Mouse (Mus musculus) monocyte, adult 5-6 weeks (primary cell): ENCODE data around the gene Dpp6. TPM values are rescaled to one million over a fixed set of nuclear protein-coding genes. Genes with fewer than 3 reads are reported as not detected.

Source experiments
- ATAC-seq: fragments of 153-309, 156-312 bp; replicated peaks from 2 replicates; pipeline ENCODE4 v1.8.0; 2017; ENCODE audit warnings: mild to moderate bottlenecking; ENCODE audit not compliant: low TSS enrichment, insufficient number of reproducible peaks, severe bottlenecking, poor library complexity, low FRiP score
- total RNA-seq: library from RNA; stranded (forward); fragments of 200-1000, 200-491, 200-594 nt; gene quantifications from 3 replicates; pipeline ENCODE4 v1.2.3, GENCODE M21; 2017

The Dpp6 gene
- total RNA-seq, 1 experiment from 2014 or later, result not detected

GRCm38 (mm10) chr5:27250906-27251305 is 433.9 kb downstream of the Dpp6 start:
- ATAC-seq, result no peak

GRCm38 (mm10) chr5:27251361-27251760 is 434.4 kb downstream of the Dpp6 start:
- no peak for ATAC-seq

- no peak for ATAC-seq
Measured at GRCm38 (mm10) chr5:27255247-27255646, 438.2 kb downstream of the Dpp6 start.

DNA sequence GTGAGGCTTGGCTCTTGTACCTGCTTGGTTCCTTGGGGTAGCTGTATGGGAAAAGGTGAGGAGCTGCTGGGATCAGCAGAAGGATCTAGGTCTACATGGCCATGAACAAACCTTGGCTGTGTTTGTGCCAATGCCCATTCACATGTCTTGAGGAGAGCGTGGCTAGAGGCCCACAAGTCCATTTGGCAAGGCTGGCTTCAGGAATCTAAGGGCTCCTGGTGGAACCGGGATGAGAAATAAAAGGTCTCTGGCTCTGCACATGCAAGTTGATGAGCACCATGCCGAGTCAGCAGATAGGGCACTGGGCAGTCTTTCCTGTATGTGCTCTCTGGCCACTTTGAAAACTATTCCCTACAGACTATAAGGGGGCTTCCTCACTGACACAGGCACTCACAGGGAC is 441.6 kb downstream of the Dpp6 start:
- ATAC-seq, result no peak

DNA sequence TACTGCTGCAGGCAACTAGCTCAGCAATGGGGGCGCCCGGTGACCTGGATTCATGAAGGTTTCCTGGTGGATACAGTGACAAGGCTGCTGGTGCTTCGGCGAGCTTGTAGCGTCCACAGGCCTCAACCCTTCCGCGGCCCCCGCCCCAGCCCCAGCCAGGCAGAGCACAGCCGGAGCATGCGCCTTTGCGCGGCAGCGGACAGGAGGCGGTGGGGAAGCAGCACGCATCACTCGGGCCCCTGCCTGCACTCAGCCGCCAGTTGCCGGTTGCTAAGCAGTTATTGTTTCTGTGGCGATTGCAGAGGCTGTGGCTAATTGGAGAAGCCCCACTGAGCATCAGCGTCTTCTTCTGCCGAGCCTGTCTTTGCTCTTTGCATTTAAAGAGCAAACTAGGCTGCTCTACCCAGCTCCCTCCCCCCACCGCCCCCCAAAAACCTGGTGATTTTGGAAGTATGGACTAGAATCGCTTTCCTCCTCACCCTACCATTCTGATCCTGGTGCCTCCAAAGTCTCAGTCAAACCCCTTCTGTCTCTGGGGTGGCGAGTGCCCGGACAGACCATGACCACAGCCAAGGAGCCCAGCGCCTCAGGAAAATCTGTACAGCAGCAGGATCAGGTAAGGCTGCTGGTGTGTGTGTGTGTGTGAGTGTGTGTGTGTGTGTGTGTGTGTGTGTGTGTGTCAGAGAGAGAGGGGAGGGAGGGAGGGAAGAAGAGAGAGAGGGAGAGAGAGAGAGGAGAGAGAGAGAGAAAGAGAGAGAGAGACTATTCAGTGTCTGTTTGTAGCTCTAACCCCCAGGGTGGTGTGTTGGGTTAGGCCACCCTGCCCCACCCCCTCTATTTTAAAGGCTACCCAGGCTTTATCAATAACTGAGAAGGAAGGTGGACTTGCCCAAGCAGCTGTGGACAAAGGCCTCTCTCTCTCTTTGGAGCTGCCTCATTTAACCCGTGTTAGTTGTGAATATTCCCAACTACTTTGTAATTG is 445.0 kb downstream of the Dpp6 start:
- ATAC-seq, result no peak

- ATAC-seq, result no peak
Measured at GRCm38 (mm10) chr5:27262751-27263150, 445.7 kb downstream of the Dpp6 start.

- no peak for ATAC-seq
Measured at GRCm38 (mm10) chr5:27265281-27265680, 448.3 kb downstream of the Dpp6 start.

GRCm38 (mm10) chr5:27271336-27271735 is 454.3 kb downstream of the Dpp6 start:
- no peak for ATAC-seq

GRCm38 (mm10) chr5:27274781-27275395 is 457.9 kb downstream of the Dpp6 start:
- ATAC-seq, result no peak

DNA sequence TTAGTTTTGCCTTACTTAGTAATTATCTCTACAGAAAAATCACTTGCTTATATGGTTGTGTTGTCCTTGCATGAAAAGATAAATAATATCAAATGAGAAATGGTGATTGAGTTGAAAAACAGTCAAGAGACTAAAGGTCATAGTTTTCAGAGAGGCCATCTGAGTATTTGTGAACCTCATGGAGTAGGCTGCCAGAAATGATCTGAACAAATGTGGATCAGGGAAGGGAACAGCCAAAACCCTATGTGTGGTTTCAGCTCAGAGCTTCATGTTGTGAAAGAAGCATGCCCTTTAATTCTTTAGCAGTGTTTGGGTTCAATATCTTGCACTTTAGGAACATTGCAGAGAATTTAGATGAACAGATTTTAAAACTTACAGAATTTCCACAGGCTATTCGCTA is 458.9 kb downstream of the Dpp6 start:
- ATAC-seq, result no peak

- no peak for ATAC-seq
Measured at GRCm38 (mm10) chr5:27278120-27278645, 461.2 kb downstream of the Dpp6 start.

DNA sequence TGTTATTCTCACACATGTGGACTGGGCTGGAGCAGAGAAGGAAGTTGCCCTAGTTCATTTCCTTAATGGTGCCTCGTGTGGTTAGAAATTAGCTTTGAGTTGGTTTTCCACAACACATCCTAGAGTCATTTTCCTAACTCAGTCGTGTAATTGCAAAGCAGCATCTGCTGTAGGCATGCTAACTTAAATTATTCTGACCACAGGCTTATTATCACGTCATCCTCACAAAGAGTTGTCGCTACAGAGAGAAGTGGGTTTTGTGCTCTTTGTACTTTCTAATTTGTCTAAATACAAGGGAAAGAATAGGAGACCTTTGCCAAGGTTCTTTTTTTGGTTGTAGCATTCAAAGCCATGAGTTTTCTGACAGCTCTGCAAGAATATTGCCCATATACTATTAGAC is 469.9 kb downstream of the Dpp6 start:
- no peak for ATAC-seq

DNA sequence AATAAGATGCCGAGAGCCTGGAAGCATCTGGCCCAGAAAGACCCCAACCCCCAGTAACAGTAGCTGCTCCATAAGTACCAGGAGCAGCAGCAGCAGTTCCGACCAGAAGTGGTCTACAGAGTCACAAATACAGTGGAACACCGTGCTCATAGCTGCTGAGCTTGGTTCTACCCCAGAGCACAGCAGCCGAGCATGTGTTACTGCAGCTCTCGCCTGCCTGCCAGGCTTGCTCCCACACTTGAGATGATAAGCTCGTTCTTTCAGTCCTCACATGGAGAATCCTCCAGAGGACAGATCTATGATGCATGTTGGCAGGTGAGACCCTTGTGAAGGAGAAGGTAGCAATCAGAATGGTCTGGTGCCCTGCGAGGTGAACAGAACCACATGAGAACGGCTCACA is 474.4 kb downstream of the Dpp6 start:
- ATAC-seq, result no peak

GRCm38 (mm10) chr5:27292236-27292635 is 475.2 kb downstream of the Dpp6 start:
- ATAC-seq, result no peak

DNA sequence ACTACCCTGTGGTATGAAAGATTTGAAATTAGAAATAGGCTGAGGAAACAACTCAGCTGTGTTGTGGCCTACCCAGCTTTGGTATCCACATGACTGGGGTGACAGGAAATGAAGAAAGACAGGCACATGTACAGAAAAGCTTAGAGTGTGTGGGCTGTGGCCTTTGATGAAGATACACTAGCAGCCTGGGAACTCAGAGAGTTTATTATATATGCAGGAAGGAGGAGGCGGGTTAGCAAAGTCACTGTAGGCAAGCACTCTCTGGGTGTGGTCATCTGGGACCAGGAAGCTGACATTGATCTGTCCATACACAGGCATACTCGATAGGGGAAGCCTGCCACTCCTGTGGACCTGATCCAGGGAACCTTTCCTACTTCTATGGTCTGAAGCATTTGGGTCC is 487.1 kb downstream of the Dpp6 start:
- no peak for ATAC-seq

DNA sequence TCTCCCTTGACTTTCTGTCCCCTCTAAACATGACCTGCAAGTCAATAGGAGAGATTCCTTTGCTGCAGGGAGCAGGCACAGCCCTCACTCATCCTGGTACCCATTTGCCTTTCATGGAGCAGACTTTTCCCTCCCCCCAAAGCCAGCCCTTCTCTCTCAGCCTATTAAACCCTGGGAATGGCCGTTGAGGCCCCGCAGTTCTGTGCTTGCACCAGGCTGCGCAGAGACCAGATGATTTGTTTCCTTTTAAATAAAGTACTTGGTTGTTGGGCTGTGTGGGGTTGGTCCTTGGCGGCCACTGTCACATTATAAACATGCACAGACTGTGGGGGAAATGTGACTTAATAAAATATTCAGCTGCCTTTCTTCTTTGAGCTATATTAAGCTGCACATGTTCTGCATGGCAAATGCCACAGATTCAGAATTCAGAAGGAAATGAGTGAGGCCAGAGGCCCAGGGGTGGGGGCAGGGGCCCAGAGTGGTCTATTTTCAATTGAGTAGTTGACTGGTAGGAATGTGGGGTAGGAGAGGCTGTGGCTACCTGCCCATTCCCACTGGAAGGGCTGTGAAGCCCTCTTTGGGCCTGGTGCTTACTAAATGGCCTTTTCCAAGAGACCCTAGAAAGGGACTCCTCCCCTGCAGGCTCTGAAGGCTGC is 489.6 kb downstream of the Dpp6 start:
- ATAC-seq, result no peak

- no peak for ATAC-seq
Measured at GRCm38 (mm10) chr5:27310217-27310616, 493.2 kb downstream of the Dpp6 start.

- ATAC-seq, result no peak
Measured at GRCm38 (mm10) chr5:27316674-27317073, 499.7 kb downstream of the Dpp6 start.

DNA sequence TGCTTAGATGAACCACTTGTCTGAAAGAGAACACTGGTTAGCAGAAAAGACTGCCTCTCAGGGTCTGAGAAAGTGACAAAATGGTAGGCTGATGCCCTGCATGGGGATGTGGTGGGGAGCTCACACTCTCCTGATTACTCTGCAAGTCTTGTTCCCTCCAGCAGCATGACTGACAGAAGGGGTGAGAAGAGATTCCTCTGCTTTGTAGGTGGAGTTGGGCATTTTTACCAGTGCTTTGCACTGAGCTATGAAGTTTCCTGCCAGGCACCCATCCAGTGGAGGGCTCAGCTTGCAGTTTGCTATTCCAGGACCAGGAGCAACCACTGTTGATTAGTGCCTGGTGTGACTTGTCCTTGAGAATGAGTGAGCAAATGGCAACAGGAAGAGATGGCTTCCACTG is 500.3 kb downstream of the Dpp6 start:
- no peak for ATAC-seq
